Mouse (Mus musculus) lung, embryonic 15.5 days (tissue): ENCODE measurements around the gene Gjb3. TPM values are rescaled to one million over a fixed set of nuclear protein-coding genes. Genes with fewer than 3 reads are reported as not detected.

Source experiments
- polyA plus RNA-seq: library from polyadenylated mRNA; unstranded; fragments of >200 nt; fragmentation: Nextera tagmentation; extraction: Ambion mirVana; gene quantifications from 2 replicates; pipeline ENCODE4 v1.2.1, GENCODE M21; 2015

Gjb3 gene
- polyA plus RNA-seq, 1 experiment from 2014 or later: 1.6 TPM

Other genes with a start within 250 kb of the Gjb3 start
- 18.8 and 21.3 TPM in 2 replicates for gene Tmem35b, start 207.2 kb downstream of the Gjb3 start, polyA plus RNA-seq
- 0.75 and 0.77 TPM in 2 replicates for gene Dlgap3, start 161.6 kb downstream of the Gjb3 start, polyA plus RNA-seq
- gene Smim12, start 87.1 kb downstream of the Gjb3 start, polyA plus RNA-seq: 57.2 and 63.1 TPM in 2 replicates
- gene Gja4, start 16.8 kb downstream of the Gjb3 start, polyA plus RNA-seq: 31.2 and 33.2 TPM in 2 replicates
- gene Gjb4, start 23.2 kb upstream of the Gjb3 start, polyA plus RNA-seq: 0.10 TPM in 1 of 2 replicates, not detected in the other
- 0.57 and 0.60 TPM in 2 replicates for gene Gjb5, start 27.3 kb upstream of the Gjb3 start, polyA plus RNA-seq